Mouse (Mus musculus): Measurements from ENCODE around the gene Barhl1. TPM values are rescaled to one million over a fixed set of nuclear protein-coding genes. Genes with fewer than 3 reads are reported as not detected.
A peak's percentile ranks its signal among the peaks of the same experiment; 100 is the strongest.

The Barhl1 gene
- polyA plus RNA-seq, 1 experiment: 0.04 TPM

GRCm38 (mm10) chr2:28905561-28905960 lies 10.9 kb downstream of the Barhl1 start:
- Histone ChIP-seq H3K79me2 (ENCODE audit: control insufficient read depth, insufficient read depth) (no peaks in the 10 kb centered on the region), H3K4me2 (ENCODE audit: low read depth) (no peak overlapping the region), H3ac (ENCODE audit: control insufficient read depth, insufficient read length) (no peak overlapping the region), H3K36me3 (ENCODE audit: control insufficient read depth, insufficient read depth) (peaks cover 10% of the 10 kb centered on the region), H3K4me3 (no peak overlapping the region), H3K27me3 (ENCODE audit: control insufficient read depth, insufficient read depth, insufficient read length) (no peaks in the 10 kb centered on the region)
- TF ChIP-seq USF1 (IDR thresholded peaks at IDR 0.05; ENCODE audit: low read depth) (no peak), MYOD1 (IDR thresholded peaks at IDR 0.05; ENCODE audit: control insufficient read depth in 1 of 3, insufficient read length in 2 of 3, low read depth in 2 of 3) (peak in 2 of 3 experiments; percentile 17 to 36)

DNA sequence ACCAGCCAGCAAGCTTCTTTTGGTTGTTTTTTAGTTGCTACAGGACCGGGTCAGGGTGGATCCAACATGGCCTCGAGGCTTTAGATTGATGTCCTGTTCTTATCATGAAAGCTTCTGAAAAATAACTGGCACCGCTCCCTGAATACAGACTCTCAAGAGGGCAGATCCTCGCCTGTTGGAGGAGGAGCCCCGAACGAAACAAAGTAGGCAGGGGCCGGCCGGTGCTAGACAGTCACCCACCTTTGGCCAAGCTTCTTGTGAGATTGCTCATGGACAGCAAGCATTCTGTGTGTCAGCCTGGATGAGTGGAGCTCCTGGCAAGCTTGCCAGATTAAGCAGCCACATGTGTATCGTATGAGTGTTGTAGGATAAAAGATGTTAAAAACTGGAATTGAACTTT lies 11.7 kb downstream of the Barhl1 start:
- no peak overlapping the region for H3ac ChIP-seq (ENCODE audit: control insufficient read depth, insufficient read length)
- H3K4me2 ChIP-seq (ENCODE audit: low read depth): no peak overlapping the region
- TF ChIP-seq TCF3 (IDR thresholded peaks at IDR 0.05; ENCODE audit: insufficient read length, low read depth) (no peak), MYOD1 (IDR thresholded peaks at IDR 0.05; ENCODE audit: control insufficient read depth in 1 of 3, insufficient read length in 2 of 3, low read depth in 2 of 3) (no peak)
- H3K36me3 ChIP-seq (ENCODE audit: control insufficient read depth, insufficient read depth): peaks cover 13% of the 10 kb centered on the region
- no peaks in the 10 kb centered on the region for H3K79me2 ChIP-seq (ENCODE audit: control insufficient read depth, insufficient read depth)
- H3K4me3 ChIP-seq: no peak overlapping the region
- no peaks in the 10 kb centered on the region for H3K27me3 ChIP-seq (ENCODE audit: control insufficient read depth, insufficient read depth, insufficient read length)

- Histone ChIP-seq H3K4me3 (no peak overlapping the region), H3K79me2 (ENCODE audit: control insufficient read depth, insufficient read depth) (no peaks in the 10 kb centered on the region), H3K27me3 (ENCODE audit: control insufficient read depth, insufficient read depth, insufficient read length) (no peaks in the 10 kb centered on the region), H3K4me2 (ENCODE audit: low read depth) (no peak overlapping the region), H3ac (ENCODE audit: control insufficient read depth, insufficient read length) (no peak overlapping the region), H3K36me3 (ENCODE audit: control insufficient read depth, insufficient read depth) (peaks cover 13% of the 10 kb centered on the region)
- TF ChIP-seq USF1 (IDR thresholded peaks at IDR 0.05; ENCODE audit: low read depth): no peak
Observed at GRCm38 (mm10) chr2:28903871-28904270, 12.6 kb downstream of the Barhl1 start.

DNA sequence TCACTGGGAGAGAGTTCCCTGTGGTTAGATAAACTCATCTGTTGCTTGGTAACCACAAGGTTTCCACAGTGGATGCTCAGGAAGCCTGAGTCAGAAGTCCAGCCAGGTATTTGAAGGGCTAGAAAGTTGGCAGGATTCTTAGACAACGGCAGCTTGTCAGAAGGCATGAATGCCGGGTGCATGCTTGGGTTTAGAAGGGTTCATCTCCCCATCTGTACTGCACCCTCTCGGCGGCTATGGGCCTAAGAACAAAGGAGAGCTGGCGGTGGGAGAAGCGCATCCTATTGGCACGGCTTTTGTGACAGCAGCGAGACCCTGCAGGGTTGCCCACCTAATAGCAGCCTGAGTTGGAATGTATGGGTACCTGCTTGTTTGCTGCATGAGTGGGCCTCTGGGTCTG lies 14.2 kb downstream of the Barhl1 start:
- no peaks in the 10 kb centered on the region for H3K27me3 ChIP-seq (ENCODE audit: control insufficient read depth, insufficient read depth, insufficient read length)
- H3K36me3 ChIP-seq (ENCODE audit: control insufficient read depth, insufficient read depth): peaks cover 18% of the 10 kb centered on the region
- H3ac ChIP-seq (ENCODE audit: control insufficient read depth, insufficient read length): no peak overlapping the region
- no peak for TF ChIP-seq TCF12 (IDR thresholded peaks at IDR 0.05; ENCODE audit: insufficient read depth, poor library complexity, severe bottlenecking)
- no peak for TF ChIP-seq MAX (IDR thresholded peaks at IDR 0.05; ENCODE audit: low read depth)
- H3K4me3 ChIP-seq: no peak overlapping the region
- no peaks in the 10 kb centered on the region for H3K79me2 ChIP-seq (ENCODE audit: control insufficient read depth, insufficient read depth)
- no peak overlapping the region for H3K4me2 ChIP-seq (ENCODE audit: low read depth)

DNA sequence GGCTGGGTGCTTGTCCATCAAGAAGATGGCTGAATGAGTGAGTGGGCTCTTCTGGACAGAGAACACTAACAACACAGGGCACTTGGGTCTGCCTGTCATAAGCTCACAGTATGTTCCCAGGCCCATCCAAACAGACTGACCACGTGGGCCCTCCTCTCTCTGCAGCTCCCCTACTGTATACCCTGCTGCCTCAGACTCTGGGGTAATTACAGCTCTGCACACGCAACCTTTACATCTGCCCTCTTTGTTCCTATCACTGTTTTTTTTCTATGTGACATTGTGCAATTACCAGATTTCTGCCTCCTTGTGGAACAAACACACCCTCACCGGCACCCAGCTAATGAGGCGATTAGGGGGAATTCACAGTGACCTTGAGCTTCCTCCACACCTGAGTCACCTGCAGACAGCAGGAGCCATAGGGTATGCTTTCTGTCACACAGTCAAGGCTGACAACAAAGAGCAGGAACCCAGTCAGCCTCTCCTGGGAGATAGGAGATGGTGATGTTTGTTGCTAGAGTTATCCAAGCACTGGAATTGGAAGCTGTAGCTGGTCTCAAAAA lies 19.0 kb downstream of the Barhl1 start:
- Histone ChIP-seq H3K79me2 (ENCODE audit: control insufficient read depth, insufficient read depth) (no peaks in the 10 kb centered on the region), H3K36me3 (ENCODE audit: control insufficient read depth, insufficient read depth) (peaks cover 23% of the 10 kb centered on the region)

DNA sequence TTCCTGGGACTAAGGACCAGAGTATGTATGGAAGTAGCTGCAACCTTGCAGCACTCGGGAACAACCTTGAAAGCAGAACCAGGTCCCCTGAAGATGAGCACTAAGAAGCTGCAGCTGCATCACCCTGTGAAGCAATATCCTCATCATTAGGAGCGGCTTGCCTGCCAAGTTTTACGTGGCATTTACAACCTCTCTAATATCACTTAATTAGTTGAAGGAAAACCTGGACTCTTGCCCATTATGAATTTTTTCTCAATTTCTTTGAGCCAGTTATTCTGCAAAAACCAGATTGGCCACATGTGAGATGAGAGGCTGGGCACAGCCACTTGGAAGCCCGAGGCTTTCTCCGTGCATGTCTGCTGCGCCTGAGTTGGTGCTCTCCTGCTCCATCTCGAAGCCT lies 20.6 kb downstream of the Barhl1 start:
- H3K27me3 ChIP-seq (ENCODE audit: control insufficient read depth, insufficient read depth, insufficient read length): no peaks in the 10 kb centered on the region
- H3K36me3 ChIP-seq (ENCODE audit: control insufficient read depth, insufficient read depth): peaks cover 17% of the 10 kb centered on the region
- no peaks in the 10 kb centered on the region for H3K79me2 ChIP-seq (ENCODE audit: control insufficient read depth, insufficient read depth)

More for the DNA sequence above, 19.0 kb downstream of the Barhl1 start:
- TF ChIP-seq CEBPB (IDR thresholded peaks at IDR 0.05; ENCODE audit: insufficient read depth, poor library complexity, severe bottlenecking) (no peak), TCF3 (IDR thresholded peaks at IDR 0.05; ENCODE audit: insufficient read length, low read depth) (no peak)
- H3ac ChIP-seq (ENCODE audit: control insufficient read depth, insufficient read length): no peak overlapping the region
- H3K27me3 ChIP-seq (ENCODE audit: control insufficient read depth, insufficient read depth, insufficient read length): no peaks in the 10 kb centered on the region
- H3K4me3 ChIP-seq: no peak overlapping the region
- H3K4me2 ChIP-seq (ENCODE audit: low read depth): no peak overlapping the region

GRCm38 (mm10) chr2:28893526-28893925 lies 22.9 kb downstream of the Barhl1 start:
- Histone ChIP-seq H3K79me2 (ENCODE audit: control insufficient read depth, insufficient read depth) (no peaks in the 10 kb centered on the region), H3ac (ENCODE audit: control insufficient read depth, insufficient read length) (no peak overlapping the region), H3K4me2 (ENCODE audit: low read depth) (no peak overlapping the region), H3K4me3 (no peak overlapping the region), H3K36me3 (ENCODE audit: control insufficient read depth, insufficient read depth) (peaks cover 18% of the 10 kb centered on the region), H3K27me3 (ENCODE audit: control insufficient read depth, insufficient read depth, insufficient read length) (no peaks in the 10 kb centered on the region)
- TF ChIP-seq POLR2A (IDR thresholded peaks at IDR 0.05; ENCODE audit: insufficient read length, low read depth): no peak
- TF ChIP-seq USF1 (IDR thresholded peaks at IDR 0.05; ENCODE audit: low read depth): no peak
- no peak for TF ChIP-seq MYOG (IDR thresholded peaks at IDR 0.05; ENCODE audit: control insufficient read depth in 1 of 3, insufficient read depth in 1 of 3, insufficient read length in 2 of 3, low read depth in 2 of 3)
- TF ChIP-seq SRF (IDR thresholded peaks at IDR 0.05; ENCODE audit: control insufficient read depth, insufficient read length, low read depth): no peak
- TF ChIP-seq TCF12 (IDR thresholded peaks at IDR 0.05; ENCODE audit: insufficient read depth, poor library complexity, severe bottlenecking): no peak
- no peak for TF ChIP-seq CEBPB (IDR thresholded peaks at IDR 0.05; ENCODE audit: insufficient read depth, poor library complexity, severe bottlenecking)
- no peak for TF ChIP-seq TCF3 (IDR thresholded peaks at IDR 0.05; ENCODE audit: insufficient read length, low read depth)
- no peak for TF ChIP-seq REST (IDR thresholded peaks at IDR 0.05; ENCODE audit: insufficient read depth, insufficient read length)

More for the DNA sequence above, 20.6 kb downstream of the Barhl1 start:
- no peak overlapping the region for H3ac ChIP-seq (ENCODE audit: control insufficient read depth, insufficient read length)
- no peak overlapping the region for H3K4me2 ChIP-seq (ENCODE audit: low read depth)
- H3K4me3 ChIP-seq: no peak overlapping the region
- no peak for TF ChIP-seq MYOG (IDR thresholded peaks at IDR 0.05; ENCODE audit: control insufficient read depth in 1 of 3, insufficient read depth in 1 of 3, insufficient read length in 2 of 3, low read depth in 2 of 3)
- TF ChIP-seq E2F4 (IDR thresholded peaks at IDR 0.05; ENCODE audit: insufficient read depth): no peak
- TF ChIP-seq POLR2AphosphoS2 (IDR thresholded peaks at IDR 0.05; ENCODE audit: insufficient read length, low read depth): no peak
- no peak for TF ChIP-seq MAX (IDR thresholded peaks at IDR 0.05; ENCODE audit: low read depth)
- TF ChIP-seq TCF3 (IDR thresholded peaks at IDR 0.05; ENCODE audit: insufficient read length, low read depth): no peak
- TF ChIP-seq TCF12 (IDR thresholded peaks at IDR 0.05; ENCODE audit: insufficient read depth, poor library complexity, severe bottlenecking): no peak
- TF ChIP-seq MYOD1 (IDR thresholded peaks at IDR 0.05; ENCODE audit: control insufficient read depth in 1 of 3, insufficient read length in 2 of 3, low read depth in 2 of 3): no peak
- no peak for TF ChIP-seq POLR2A (IDR thresholded peaks at IDR 0.05; ENCODE audit: insufficient read length, low read depth)

Measured in myocyte (in vitro differentiated cells).